Mouse (Mus musculus) hindbrain, embryonic 15.5 days (tissue): Measurements from ENCODE around the gene Ambra1. TPM values are rescaled to one million over a fixed set of nuclear protein-coding genes. Genes with fewer than 3 reads are reported as not detected.

Experiments
- ATAC-seq: fragments of 200-750 bp; cut with Nextera tagmentation; 2 replicates; pipeline ENCODE4 v1.8.0; 2017; ENCODE audit warnings: low read depth, moderate number of reproducible peaks, moderate TSS enrichment; ENCODE audit not compliant: low FRiP score
- H3K27ac ChIP-seq: fragments of 300-500 bp; sonication (generic); replicated peaks from 2 replicates; pipeline ENCODE4 v1.5.1; 2015; ENCODE audit warnings: mild to moderate bottlenecking, inconsistent platforms
- H3K27me3 ChIP-seq: fragments of 300-500 bp; sonication (generic); 2 replicates; pipeline ENCODE4 v1.6.1; 2015; ENCODE audit warnings: control low read depth, inconsistent platforms
- H3K36me3 ChIP-seq: fragments of 300-500 bp; sonication (generic); 2 replicates; pipeline ENCODE4 v1.6.1; 2015; ENCODE audit warnings: control low read depth, inconsistent platforms
- H3K4me1 ChIP-seq: fragments of 300-500 bp; sonication (generic); replicated peaks from 2 replicates; pipeline ENCODE4 v1.6.1; 2015; ENCODE audit warnings: control low read depth, inconsistent platforms
- H3K4me2 ChIP-seq: fragments of 300-500 bp; sonication (generic); 2 replicates; pipeline ENCODE4 v1.6.1; 2015; ENCODE audit warnings: moderate library complexity, mild to moderate bottlenecking, inconsistent platforms
- H3K4me3 ChIP-seq: fragments of 300-500 bp; sonication (generic); 2 replicates; pipeline ENCODE4 v1.5.1; 2015; ENCODE audit warnings: mild to moderate bottlenecking, inconsistent platforms
- H3K9ac ChIP-seq: fragments of 300-500 bp; sonication (generic); 2 replicates; pipeline ENCODE4 v1.6.1; 2015; ENCODE audit warnings: inconsistent platforms
- H3K9me3 ChIP-seq: fragments of 300-500 bp; sonication (generic); 2 replicates; pipeline ENCODE4 v1.6.1; 2016; ENCODE audit warnings: control low read depth, inconsistent platforms
- WGBS: fragments of 180-500 bp; shearing (Covaris S2); methylation state at CpG from one replicate; pipeline ENCODE4 v1.1.7; 2015; 5-methylcytosine and 5-hydroxymethylcytosine counted together
- polyA plus RNA-seq: library from polyadenylated mRNA; unstranded; fragments of >200 nt; fragmentation: Nextera tagmentation; extraction: Ambion mirVana; gene quantifications from 2 replicates; pipeline ENCODE4 v1.2.1, GENCODE M21; 2015

Ambra1 gene
- polyA plus RNA-seq, 1 experiment from 2014 or later, result 27.7 TPM

GRCm38 (mm10) chr2:91878387-91879180 is 148.7 kb downstream of the Ambra1 start:
- Histone ChIP-seq H3K4me1 (no peaks in the 10 kb centered on the region), H3K27me3 (no peaks in the 10 kb centered on the region), H3K36me3 (peaks cover 12% of the 10 kb centered on the region), H3K27ac (no peak overlapping the region), H3K9me3 (no peaks in the 10 kb centered on the region), H3K9ac (no peak overlapping the region), H3K4me2 (no peak overlapping the region), H3K4me3 (no peak overlapping the region)
- no peak for ATAC-seq
- WGBS, result 77% methylated on average over 7 of the region's 7 CpGs

GRCm38 (mm10) chr2:91883961-91884360 is 154.0 kb downstream of the Ambra1 start:
- H3K27me3 ChIP-seq, result no peaks in the 10 kb centered on the region
- WGBS, result 76% methylated on average over 4 of the region's 4 CpGs

GRCm38 (mm10) chr2:91884616-91885015 is 154.7 kb downstream of the Ambra1 start:
- ATAC-seq, result no peak
- Histone ChIP-seq H3K9me3 (no peaks in the 10 kb centered on the region), H3K27ac (no peak overlapping the region)

More at GRCm38 (mm10) chr2:91883961-91884360, 154.0 kb downstream of the Ambra1 start:
- H3K4me3 ChIP-seq, result no peak overlapping the region
- no peak overlapping the region for H3K4me2 ChIP-seq
- ATAC-seq, result no peak
- H3K27ac ChIP-seq, result no peak overlapping the region
- H3K9ac ChIP-seq, result no peak overlapping the region
- H3K9me3 ChIP-seq, result no peaks in the 10 kb centered on the region
- 0 out of 2 replicates have a peak, but pooled peaks cover 3% of the 10 kb centered on the region for H3K4me1 ChIP-seq
- H3K36me3 ChIP-seq, result peaks cover 7% of the 10 kb centered on the region

GRCm38 (mm10) chr2:91894716-91895115 is 164.8 kb downstream of the Ambra1 start:
- no peak for ATAC-seq
- Histone ChIP-seq H3K27me3 (no peaks in the 10 kb centered on the region), H3K9ac (no peak overlapping the region), H3K4me1 (no peaks in the 10 kb centered on the region), H3K36me3 (0 out of 2 replicates have a peak, but pooled peaks cover 3% of the 10 kb centered on the region), H3K9me3 (no peaks in the 10 kb centered on the region), H3K27ac (no peak overlapping the region), H3K4me3 (no peak overlapping the region), H3K4me2 (no peak overlapping the region)
- WGBS, result 70% methylated on average over 3 of the region's 3 CpGs

More at GRCm38 (mm10) chr2:91884616-91885015, 154.7 kb downstream of the Ambra1 start:
- Histone ChIP-seq H3K36me3 (peaks cover 7% of the 10 kb centered on the region), H3K27me3 (no peaks in the 10 kb centered on the region), H3K4me3 (no peak overlapping the region), H3K4me2 (no peak overlapping the region), H3K4me1 (0 out of 2 replicates have a peak, but pooled peaks cover 3% of the 10 kb centered on the region), H3K9ac (no peak overlapping the region)
- 78% methylated on average over 4 of the region's 4 CpGs for WGBS

- Histone ChIP-seq H3K4me3 (no peak overlapping the region), H3K27me3 (no peaks in the 10 kb centered on the region), H3K9ac (no peak overlapping the region), H3K27ac (no peak overlapping the region), H3K4me1 (no peaks in the 10 kb centered on the region), H3K36me3 (peaks cover 5% of the 10 kb centered on the region), H3K9me3 (no peaks in the 10 kb centered on the region), H3K4me2 (no peak overlapping the region)
- 92% methylated on average over 3 of the region's 3 CpGs for WGBS
- ATAC-seq, result no peak
Observed at GRCm38 (mm10) chr2:91895401-91895800, 165.5 kb downstream of the Ambra1 start.

- H3K4me2 ChIP-seq, result no peak overlapping the region
- no peaks in the 10 kb centered on the region for H3K9me3 ChIP-seq
- ATAC-seq, result no peak
- no peaks in the 10 kb centered on the region for H3K4me1 ChIP-seq
- no peaks in the 10 kb centered on the region for H3K27me3 ChIP-seq
- no peak overlapping the region for H3K9ac ChIP-seq
- peaks cover 15% of the 10 kb centered on the region for H3K36me3 ChIP-seq
- no peak overlapping the region for H3K4me3 ChIP-seq
- no peak overlapping the region for H3K27ac ChIP-seq
Observed at GRCm38 (mm10) chr2:91897968-91898367, 168.0 kb downstream of the Ambra1 start.

GRCm38 (mm10) chr2:91899141-91899540 is 169.2 kb downstream of the Ambra1 start:
- Histone ChIP-seq H3K4me1 (no peaks in the 10 kb centered on the region), H3K36me3 (peaks cover 15% of the 10 kb centered on the region), H3K27ac (no peak overlapping the region), H3K4me3 (no peak overlapping the region), H3K27me3 (no peaks in the 10 kb centered on the region), H3K9me3 (no peaks in the 10 kb centered on the region), H3K9ac (no peak overlapping the region), H3K4me2 (no peak overlapping the region)
- ATAC-seq, result no peak
- WGBS, result 93% methylated on average over 3 of the region's 3 CpGs

GRCm38 (mm10) chr2:91900431-91900830 is 170.5 kb downstream of the Ambra1 start:
- H3K27ac ChIP-seq, result no peak overlapping the region
- 95% methylated on average over 8 of the region's 8 CpGs for WGBS
- no peak for ATAC-seq

GRCm38 (mm10) chr2:91902336-91902735 is 172.4 kb downstream of the Ambra1 start:
- Histone ChIP-seq H3K4me1 (peaks cover 10% of the 10 kb centered on the region; the same call in 1 of the 2 replicates), H3K9me3 (no peaks in the 10 kb centered on the region), H3K27me3 (no peaks in the 10 kb centered on the region), H3K4me3 (no peak overlapping the region), H3K36me3 (peaks cover 12% of the 10 kb centered on the region), H3K4me2 (no peak overlapping the region), H3K9ac (no peak overlapping the region), H3K27ac (no peak overlapping the region)
- no peak for ATAC-seq
- WGBS, result 69% methylated on average over 5 of the region's 5 CpGs

More at GRCm38 (mm10) chr2:91900431-91900830, 170.5 kb downstream of the Ambra1 start:
- Histone ChIP-seq H3K27me3 (no peaks in the 10 kb centered on the region), H3K9ac (no peak overlapping the region), H3K36me3 (peaks cover 15% of the 10 kb centered on the region), H3K9me3 (no peaks in the 10 kb centered on the region), H3K4me2 (no peak overlapping the region), H3K4me3 (no peak overlapping the region), H3K4me1 (peaks cover 10% of the 10 kb centered on the region; the same call in 1 of the 2 replicates)

- Histone ChIP-seq H3K4me3 (no peak overlapping the region), H3K27me3 (no peaks in the 10 kb centered on the region), H3K9me3 (no peaks in the 10 kb centered on the region), H3K36me3 (peaks cover 13% of the 10 kb centered on the region), H3K4me2 (no peak overlapping the region), H3K4me1 (peaks cover 10% of the 10 kb centered on the region; the same call in 1 of the 2 replicates), H3K27ac (no peak overlapping the region), H3K9ac (no peak overlapping the region)
- ATAC-seq, result no peak
- whole genome bisulfite sequencing, result 95% methylated on average over 3 of the region's 3 CpGs
Observed at GRCm38 (mm10) chr2:91903171-91903925, 173.4 kb downstream of the Ambra1 start.

GRCm38 (mm10) chr2:91904618-91905307 is 174.8 kb downstream of the Ambra1 start:
- Histone ChIP-seq H3K27ac (peak overlapping the region; percentile 32), H3K4me3 (no peak overlapping the region), H3K4me1 (peaks cover 10% of the 10 kb centered on the region; the same call in 1 of the 2 replicates), H3K9me3 (no peaks in the 10 kb centered on the region), H3K4me2 (no peak overlapping the region), H3K9ac (no peak overlapping the region), H3K36me3 (peaks cover 24% of the 10 kb centered on the region), H3K27me3 (no peaks in the 10 kb centered on the region)
- WGBS, result 40% methylated on average over 5 of the region's 5 CpGs
- ATAC-seq, result peak; percentile 66
